Mouse (Mus musculus): ENCODE results near the gene Kcns3. TPM values are rescaled to one million over a fixed set of nuclear protein-coding genes. Genes with fewer than 3 reads are reported as not detected.

Kcns3 gene
- 1.4 and 2.7 TPM in 2 replicates for polyA plus RNA-seq (2015; fragmentation: Nextera tagmentation; extraction: Ambion mirVana)

DNA sequence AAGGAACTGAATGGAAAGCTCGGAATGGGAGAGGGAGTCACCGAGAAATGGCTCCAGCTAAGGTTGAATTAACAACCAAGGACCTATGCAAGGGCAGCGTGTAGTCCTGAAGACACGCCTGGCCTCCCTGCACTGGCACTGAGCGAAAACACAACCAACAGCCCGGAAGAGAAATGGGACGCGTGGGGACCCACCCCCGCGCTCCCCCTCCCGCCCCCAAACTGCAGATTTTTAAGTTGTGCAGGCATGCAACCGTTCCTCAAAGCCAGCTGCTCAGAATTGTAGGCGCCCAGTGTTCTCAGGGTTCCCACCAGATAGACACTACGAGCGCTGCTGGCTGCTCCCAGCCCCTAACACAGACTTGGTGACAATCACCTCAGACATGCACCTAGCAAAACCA is at the start of gene Kcns3:
TSS of gene Kcns3 (minus strand) at position 42 of the 400 bp plus-strand sequence.
- Histone ChIP-seq H3K4me1 (peaks cover 11% of the 10 kb centered on the region), H3K4me3 (peak within 1 kb of the TSS; percentile 62), H3K4me2 (peak within 1 kb of the TSS; percentile 97), H3K36me3 (no peaks in the 10 kb centered on the region), H3K27me3 (peaks cover 63% of the 10 kb centered on the region), H3K9me3 (no peaks in the 10 kb centered on the region), H3K9ac (peak within 1 kb of the TSS; percentile 65), H3K27ac (no peak within 1 kb of the TSS)
- WGBS = 20% methylated on average over 15 of the region's 15 CpGs
- ATAC-seq (ENCODE audit: insufficient number of reproducible peaks, insufficient read depth, low FRiP score, low TSS enrichment, low read depth) = no peak

DNA sequence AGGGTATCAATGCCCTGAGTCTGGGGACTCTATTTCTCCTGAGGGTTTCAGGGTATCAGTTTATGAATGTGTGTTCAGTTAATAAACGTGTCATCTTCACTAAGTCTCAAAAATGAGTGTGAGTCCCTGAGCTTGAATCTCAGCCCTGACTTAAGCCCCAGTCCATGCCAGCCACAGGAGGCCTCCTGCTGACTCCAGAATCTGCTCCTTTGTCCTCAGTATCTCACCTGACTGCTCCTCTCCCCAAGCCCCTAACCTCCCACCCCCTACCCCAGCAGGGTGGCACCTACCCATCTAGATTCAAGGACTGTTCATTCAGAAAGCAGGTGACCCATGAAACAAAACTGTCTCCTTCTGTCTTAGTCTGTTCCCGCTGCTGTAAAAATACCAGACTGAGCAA is 47.7 kb upstream of the Kcns3 start:
- Histone ChIP-seq H3K36me3 (no peaks in the 10 kb centered on the region), H3K9ac (no peak overlapping the region), H3K4me1 (no peaks in the 10 kb centered on the region), H3K4me3 (no peak overlapping the region), H3K4me2 (no peak overlapping the region), H3K27me3 (no peaks in the 10 kb centered on the region), H3K27ac (no peak overlapping the region), H3K9me3 (no peaks in the 10 kb centered on the region)
- no peak for ATAC-seq (ENCODE audit: insufficient number of reproducible peaks, insufficient read depth, low FRiP score, low TSS enrichment, low read depth)
- WGBS = 50% methylated on average over 2 of the region's 2 CpGs

DNA sequence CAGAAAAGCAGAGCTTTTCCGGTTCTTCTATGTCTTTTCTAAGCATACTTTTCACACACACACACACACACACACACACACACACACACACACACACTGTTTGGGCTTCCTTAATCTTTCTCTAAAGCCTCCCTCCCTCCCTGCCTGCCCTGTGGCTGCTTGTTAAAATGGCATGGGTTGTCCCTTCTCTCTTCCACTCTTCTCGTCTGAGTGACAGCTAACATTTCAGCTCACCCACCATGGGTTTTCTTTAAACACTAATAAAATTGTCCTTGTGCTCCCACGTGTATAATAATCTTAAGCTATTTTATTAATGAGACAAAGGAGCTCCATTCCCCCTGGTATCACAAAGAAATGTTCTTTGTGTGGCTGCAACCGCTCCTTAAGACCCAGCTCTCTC is 47.2 kb upstream of the Kcns3 start:
- H3K9ac ChIP-seq = no peak overlapping the region
- H3K4me1 ChIP-seq = no peaks in the 10 kb centered on the region
- WGBS = 36% methylated on average over 4 of the region's 4 CpGs
- no peaks in the 10 kb centered on the region for H3K36me3 ChIP-seq
- H3K27me3 ChIP-seq = no peaks in the 10 kb centered on the region
- no peak overlapping the region for H3K27ac ChIP-seq
- ATAC-seq (ENCODE audit: insufficient number of reproducible peaks, insufficient read depth, low FRiP score, low TSS enrichment, low read depth) = no peak
- no peak overlapping the region for H3K4me3 ChIP-seq
- H3K4me2 ChIP-seq = no peak overlapping the region
- H3K9me3 ChIP-seq = no peaks in the 10 kb centered on the region

DNA sequence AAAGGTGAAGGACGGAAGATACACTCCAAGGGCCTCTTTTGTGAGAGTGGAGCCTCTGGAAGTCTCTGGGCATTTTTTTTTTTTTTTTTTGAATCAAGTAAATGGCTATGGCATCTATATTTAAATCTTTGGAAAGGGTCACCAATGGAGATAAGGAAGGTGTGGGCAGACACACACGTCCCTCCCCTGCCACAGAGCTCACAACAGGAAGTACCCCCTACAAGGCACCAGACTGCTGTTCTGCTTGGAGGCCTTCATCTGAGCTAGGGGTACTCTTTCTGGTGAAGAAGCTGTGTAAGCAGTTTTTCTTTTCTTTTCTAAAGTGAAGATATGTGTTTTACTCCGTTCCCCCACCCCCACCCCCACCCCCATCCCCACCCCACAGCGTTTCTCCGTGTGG is 46.0 kb upstream of the Kcns3 start:
- no peaks in the 10 kb centered on the region for H3K9me3 ChIP-seq
- no peak overlapping the region for H3K4me3 ChIP-seq
- no peak overlapping the region for H3K27ac ChIP-seq
- H3K36me3 ChIP-seq = no peaks in the 10 kb centered on the region
- no peaks in the 10 kb centered on the region for H3K4me1 ChIP-seq
- 51% methylated on average over 5 of the region's 5 CpGs for WGBS
- H3K9ac ChIP-seq = no peak overlapping the region
- ATAC-seq (ENCODE audit: insufficient number of reproducible peaks, insufficient read depth, low FRiP score, low TSS enrichment, low read depth) = no peak
- no peaks in the 10 kb centered on the region for H3K27me3 ChIP-seq
- no peak overlapping the region for H3K4me2 ChIP-seq

DNA sequence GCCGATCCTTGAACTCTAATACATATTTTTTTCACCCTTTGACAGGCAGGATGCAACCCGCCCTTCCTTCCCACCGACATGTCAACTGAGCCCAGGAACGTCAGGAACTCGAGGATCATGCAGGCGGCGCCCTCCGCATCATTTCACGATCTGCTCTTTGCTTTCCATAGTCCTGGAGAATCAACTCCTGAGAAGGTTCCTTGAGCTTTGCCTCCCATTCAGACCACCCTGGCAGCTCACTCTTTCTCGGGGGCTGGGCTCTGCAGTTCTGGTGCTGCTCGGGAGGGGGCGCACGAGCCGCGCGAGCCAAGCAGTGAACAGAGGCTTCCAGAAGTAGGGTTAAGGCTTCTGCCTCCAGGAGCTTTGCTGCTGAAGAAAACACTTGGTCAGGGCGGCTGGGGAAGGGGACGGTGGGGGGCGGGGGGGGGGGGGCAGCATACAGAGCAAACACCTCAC is 45.3 kb upstream of the Kcns3 start:
- ATAC-seq (ENCODE audit: insufficient number of reproducible peaks, insufficient read depth, low FRiP score, low TSS enrichment, low read depth) = peak; percentile 48; the same call in 1 of the 2 replicates
- 9% methylated on average over 18 of the region's 19 CpGs for WGBS
- H3K27me3 ChIP-seq = no peaks in the 10 kb centered on the region
- H3K4me1 ChIP-seq = no peaks in the 10 kb centered on the region
- H3K27ac ChIP-seq = no peak overlapping the region
- peak overlapping the region; percentile 20 for H3K4me3 ChIP-seq
- H3K4me2 ChIP-seq = peak overlapping the region; percentile 50
- no peaks in the 10 kb centered on the region for H3K36me3 ChIP-seq
- H3K9me3 ChIP-seq = no peaks in the 10 kb centered on the region
- no peak overlapping the region for H3K9ac ChIP-seq

DNA sequence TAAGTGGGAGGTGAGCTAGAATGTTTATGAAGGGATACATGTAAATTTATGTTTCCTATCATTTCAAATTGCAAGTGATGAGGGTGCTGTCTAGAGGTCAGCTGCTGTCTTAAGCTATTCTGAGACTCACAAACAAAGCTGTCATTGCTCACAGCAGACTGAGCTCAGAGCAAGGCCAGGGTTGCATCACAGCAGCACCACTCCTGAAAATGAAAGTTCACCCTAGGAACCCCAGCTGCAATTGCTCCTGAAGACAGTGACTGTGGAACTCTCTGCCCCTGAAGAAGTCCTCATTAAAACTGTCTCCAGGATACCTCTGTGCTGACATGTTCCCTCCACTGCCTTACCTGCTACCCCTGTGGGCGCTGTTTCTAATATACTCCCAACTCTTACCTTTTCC is 44.2 kb upstream of the Kcns3 start:
- Histone ChIP-seq H3K4me1 (no peaks in the 10 kb centered on the region), H3K4me3 (no peak overlapping the region), H3K9me3 (no peaks in the 10 kb centered on the region), H3K36me3 (no peaks in the 10 kb centered on the region), H3K27ac (no peak overlapping the region), H3K4me2 (no peak overlapping the region), H3K27me3 (no peaks in the 10 kb centered on the region), H3K9ac (no peak overlapping the region)
- no peak for ATAC-seq (ENCODE audit: insufficient number of reproducible peaks, insufficient read depth, low FRiP score, low TSS enrichment, low read depth)
- 93% methylated on average over 1 of the region's 1 CpGs for WGBS

DNA sequence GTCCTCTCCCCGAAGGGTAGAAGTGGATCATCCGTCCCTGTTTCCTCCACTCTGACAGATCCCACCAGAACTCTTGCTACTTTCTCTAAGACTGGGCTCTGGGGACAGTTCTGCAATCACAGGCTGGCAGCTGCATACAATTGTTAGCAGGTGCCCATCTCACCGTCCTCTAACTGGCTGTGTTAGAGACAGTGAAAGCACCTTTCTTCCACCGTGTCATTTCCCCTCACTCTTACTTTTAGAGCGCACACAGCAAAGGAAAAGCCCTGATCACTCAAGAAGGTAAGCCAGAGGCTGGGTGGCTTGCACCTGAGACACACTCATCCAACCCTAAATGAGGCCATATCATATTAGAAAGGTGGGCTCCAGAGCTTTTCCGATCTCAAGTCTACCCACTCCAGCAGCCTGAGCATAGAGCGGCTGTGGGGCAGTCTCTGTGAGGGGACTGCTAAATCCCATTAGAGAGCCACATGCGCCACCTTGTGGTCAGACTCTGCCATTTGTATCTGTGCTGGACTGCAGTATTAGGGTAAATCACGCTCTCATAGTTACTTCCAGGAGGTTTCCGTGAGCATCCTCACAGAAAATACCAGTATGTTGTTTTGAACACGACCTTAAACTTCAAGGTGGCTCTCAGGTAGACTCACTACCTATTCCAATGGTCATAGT is 27.8 kb upstream of the Kcns3 start:
- Histone ChIP-seq H3K4me1 (no peaks in the 10 kb centered on the region), H3K9me3 (no peaks in the 10 kb centered on the region), H3K27me3 (peaks cover 11% of the 10 kb centered on the region; the same call in 1 of the 2 replicates), H3K9ac (no peak overlapping the region), H3K27ac (no peak overlapping the region), H3K4me2 (peak overlapping the region; percentile 42), H3K4me3 (no peak overlapping the region), H3K36me3 (no peaks in the 10 kb centered on the region)
- WGBS = 24% methylated on average over 11 of the region's 11 CpGs
- 0 out of 2 replicates have a peak, but pooled peaks have one; percentile 76 for ATAC-seq (ENCODE audit: insufficient number of reproducible peaks, insufficient read depth, low FRiP score, low TSS enrichment, low read depth)

DNA sequence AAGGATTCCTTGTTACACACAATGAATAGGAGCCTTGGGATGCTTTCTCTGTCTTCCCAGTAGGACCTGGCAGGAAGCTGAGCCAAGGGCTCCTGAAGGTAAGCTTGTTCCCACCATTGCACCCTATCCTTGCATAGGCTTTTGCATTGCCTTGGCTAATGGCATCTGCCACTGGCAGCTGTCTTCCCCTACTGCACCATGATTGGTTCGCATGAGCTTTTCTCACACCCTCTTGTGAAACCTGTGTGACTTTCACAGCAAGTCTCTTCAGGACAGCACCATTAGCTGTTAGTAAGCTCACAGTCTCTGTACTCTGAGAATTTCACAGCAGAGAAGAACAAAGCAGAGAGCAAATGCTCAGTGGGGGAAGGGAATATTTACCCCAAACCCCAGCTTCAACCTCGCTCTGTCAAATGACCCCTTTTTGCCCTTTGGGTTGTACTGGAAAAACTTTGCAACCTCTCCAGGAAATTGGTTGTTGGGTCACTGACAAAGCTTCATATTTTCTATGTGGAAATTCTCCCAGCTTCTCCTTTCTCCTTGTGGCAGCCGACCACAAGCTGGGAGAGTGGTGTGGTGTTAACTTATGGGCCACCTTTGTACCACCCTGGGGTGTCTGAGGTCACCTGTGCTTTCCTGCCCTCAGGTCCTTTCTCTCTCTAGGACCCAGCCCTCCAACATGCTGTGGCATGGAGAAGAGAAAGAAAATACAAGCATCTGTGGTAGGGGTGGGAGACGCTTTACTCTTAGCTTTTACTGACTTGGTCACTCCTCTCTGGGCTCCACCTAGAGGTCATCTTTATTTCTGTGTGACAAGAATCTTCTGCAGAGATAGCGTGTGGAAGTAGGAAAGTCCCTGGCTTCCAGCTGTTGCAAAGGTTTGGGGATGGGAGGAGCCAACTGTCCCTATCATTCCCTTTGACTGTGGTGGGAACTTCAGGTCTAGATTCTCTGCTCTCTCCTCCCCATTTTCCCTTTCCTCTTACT is 26.8 kb upstream of the Kcns3 start:
- no peak for ATAC-seq (ENCODE audit: insufficient number of reproducible peaks, insufficient read depth, low FRiP score, low TSS enrichment, low read depth)
- H3K36me3 ChIP-seq = no peaks in the 10 kb centered on the region
- H3K4me2 ChIP-seq = no peak overlapping the region

DNA sequence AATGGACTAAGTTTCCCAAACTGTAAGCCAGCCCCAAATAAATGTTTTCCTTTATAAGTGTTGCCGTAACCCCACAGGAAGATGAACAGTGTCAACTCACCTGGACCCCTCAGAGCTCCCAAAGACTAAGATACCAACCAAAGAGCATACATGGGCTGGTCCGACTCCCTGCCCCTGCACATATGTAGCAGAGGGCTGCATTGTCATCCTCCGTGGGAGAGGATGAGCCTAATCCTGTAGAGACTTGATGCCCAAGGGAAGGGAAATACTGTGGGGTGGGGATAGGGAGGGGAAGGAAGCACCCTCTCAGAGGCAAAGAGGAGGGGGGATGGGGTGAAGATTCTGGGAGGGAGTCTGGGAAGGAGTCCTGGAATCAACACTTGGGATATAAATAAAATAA is 7.8 kb upstream of the Kcns3 start:
- Histone ChIP-seq H3K27ac (no peak overlapping the region), H3K9ac (no peak overlapping the region), H3K9me3 (no peaks in the 10 kb centered on the region), H3K36me3 (no peaks in the 10 kb centered on the region), H3K4me2 (no peak overlapping the region), H3K27me3 (no peaks in the 10 kb centered on the region), H3K4me3 (no peak overlapping the region), H3K4me1 (no peaks in the 10 kb centered on the region)
- ATAC-seq (ENCODE audit: insufficient number of reproducible peaks, insufficient read depth, low FRiP score, low TSS enrichment, low read depth) = no peak
- 85% methylated on average over 3 of the region's 3 CpGs for WGBS

More for the DNA sequence above, 26.8 kb upstream of the Kcns3 start:
- Histone ChIP-seq H3K27ac (no peak overlapping the region), H3K9ac (no peak overlapping the region), H3K27me3 (peaks cover 11% of the 10 kb centered on the region; the same call in 1 of the 2 replicates), H3K4me1 (no peaks in the 10 kb centered on the region), H3K4me3 (no peak overlapping the region), H3K9me3 (no peaks in the 10 kb centered on the region)
- WGBS = 46% methylated on average over 5 of the region's 5 CpGs

DNA sequence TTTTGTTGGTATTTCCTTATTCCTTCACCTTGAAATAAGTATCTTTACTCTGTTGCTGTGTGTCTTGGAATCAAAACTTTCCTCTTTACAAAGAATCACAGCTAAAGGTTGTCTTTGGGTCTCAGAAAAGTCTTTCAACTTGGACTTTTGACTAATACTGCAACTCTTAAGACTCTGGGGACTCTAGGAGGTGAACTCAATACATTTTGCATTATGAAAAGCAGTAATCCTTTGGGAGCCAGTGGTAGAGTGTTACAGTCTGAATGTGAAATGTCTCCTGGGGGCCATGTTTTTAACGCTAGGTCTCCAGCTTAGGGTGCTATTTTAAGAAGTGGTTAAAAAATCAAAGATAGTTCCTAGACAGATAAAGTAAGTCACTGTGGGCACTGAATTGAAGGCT is 4.3 kb upstream of the Kcns3 start:
- no peak for ATAC-seq (ENCODE audit: insufficient number of reproducible peaks, insufficient read depth, low FRiP score, low TSS enrichment, low read depth)
- Histone ChIP-seq H3K4me2 (no peak overlapping the region), H3K27ac (no peak overlapping the region), H3K9me3 (no peaks in the 10 kb centered on the region), H3K4me3 (no peak overlapping the region), H3K9ac (no peak overlapping the region), H3K27me3 (peaks cover 31% of the 10 kb centered on the region), H3K4me1 (no peaks in the 10 kb centered on the region; the same call in 1 of the 2 replicates), H3K36me3 (no peaks in the 10 kb centered on the region)
- WGBS = 88% methylated on average over 1 of the region's 1 CpGs

DNA sequence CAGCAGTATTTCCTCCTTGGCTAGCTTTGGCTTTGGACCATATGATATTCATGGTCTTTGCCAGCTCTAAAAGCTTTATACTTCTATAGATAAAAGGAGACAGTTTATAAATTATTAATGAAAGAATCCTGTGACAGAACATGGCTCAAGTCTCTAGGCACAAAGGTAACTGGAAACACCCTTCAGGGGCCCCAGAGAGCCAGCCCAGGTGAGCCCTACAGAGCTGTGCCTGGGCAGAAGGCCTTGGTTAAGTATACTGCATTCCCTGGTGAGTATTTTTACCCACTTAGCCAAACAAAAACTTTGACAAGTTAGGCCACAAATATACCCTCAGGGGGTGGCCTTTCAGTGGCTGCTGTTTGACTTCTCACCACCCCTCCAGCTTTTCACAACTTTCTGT is 2.7 kb upstream of the Kcns3 start:
- Histone ChIP-seq H3K9ac (no peak overlapping the region), H3K27me3 (peaks cover 46% of the 10 kb centered on the region), H3K27ac (no peak overlapping the region), H3K4me2 (no peak overlapping the region), H3K4me3 (no peak overlapping the region), H3K36me3 (no peaks in the 10 kb centered on the region), H3K9me3 (no peaks in the 10 kb centered on the region), H3K4me1 (peaks cover 11% of the 10 kb centered on the region)
- no peak for ATAC-seq (ENCODE audit: insufficient number of reproducible peaks, insufficient read depth, low FRiP score, low TSS enrichment, low read depth)
